Mouse (Mus musculus) macrophage (primary cell): ENCODE measurements around the gene Lmntd1. TPM values are rescaled to one million over a fixed set of nuclear protein-coding genes. Genes with fewer than 3 reads are reported as not detected.

Source experiments
- H3K27ac ChIP-seq: fragments of 350-480 bp; formaldehyde crosslinking; 2 replicates; pipeline ENCODE4 v1.9.0; 2021
- H3K36me3 ChIP-seq: fragments of 350-480 bp; formaldehyde crosslinking; 2 replicates; pipeline ENCODE4 v1.9.0; 2021; ENCODE audit errors: inconsistent target
- H3K4me3 ChIP-seq: fragments of 350-480 bp; formaldehyde crosslinking; 2 replicates; pipeline ENCODE4 v1.9.0; 2021; ENCODE audit errors: inconsistent target
- H3K79me2 ChIP-seq: fragments of 350-480 bp; formaldehyde crosslinking; 2 replicates; pipeline ENCODE4 v1.9.0; 2021; ENCODE audit errors: inconsistent target
- WGBS: methylation state at CpG from one replicate; pipeline ENCODE4 v1.1.7; 2026; ENCODE audit warnings: inconsistent platforms; ENCODE audit not compliant: missing documents; 5-methylcytosine and 5-hydroxymethylcytosine counted together
- polyA plus RNA-seq: library from polyadenylated mRNA; stranded (reverse); fragments of 250-400 nt; gene quantifications from 3 replicates; pipeline ENCODE4 v1.2.4, GENCODE M21; 2018; ENCODE audit warnings: inconsistent platforms

Gene Lmntd1
- polyA plus RNA-seq, 1 experiment from 2014 or later, result not detected

DNA sequence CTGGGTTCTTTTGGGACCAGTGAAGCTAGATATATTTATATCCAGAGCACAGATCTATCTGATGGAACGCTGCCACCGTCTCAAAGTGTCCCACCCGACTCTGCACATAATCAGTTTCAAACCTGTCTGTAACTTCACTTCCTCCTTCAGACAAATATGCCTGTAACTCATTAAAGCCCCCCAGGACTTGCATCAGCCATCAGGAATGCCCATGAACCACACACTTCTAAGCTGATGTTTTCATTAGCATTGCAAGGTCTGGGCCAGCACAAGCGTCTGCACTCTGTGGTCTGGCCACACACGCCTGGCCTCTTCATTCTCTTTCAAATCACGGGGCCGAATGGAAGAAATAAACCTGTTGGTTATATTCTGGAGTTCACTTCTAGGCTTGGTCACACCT lies 250.4 kb downstream of the Lmntd1 start:
- 76% methylated on average over 7 of the region's 7 CpGs for WGBS
- H3K36me3 ChIP-seq, result no peaks in the 10 kb centered on the region
- no peaks in the 10 kb centered on the region for H3K79me2 ChIP-seq
- H3K27ac ChIP-seq, result no peak overlapping the region
- no peak overlapping the region for H3K4me3 ChIP-seq

GRCm38 (mm10) chr6:145361109-145361694 lies 252.9 kb downstream of the Lmntd1 start:
- H3K36me3 ChIP-seq, result no peaks in the 10 kb centered on the region
- H3K27ac ChIP-seq, result no peak overlapping the region
- no peak overlapping the region for H3K4me3 ChIP-seq
- H3K79me2 ChIP-seq, result no peaks in the 10 kb centered on the region
- WGBS, result 87% methylated on average over 12 of the region's 12 CpGs

- no peaks in the 10 kb centered on the region for H3K79me2 ChIP-seq
- no peak overlapping the region for H3K4me3 ChIP-seq
- H3K27ac ChIP-seq, result no peak overlapping the region
- 48% methylated on average over 26 of the region's 26 CpGs for WGBS
- no peaks in the 10 kb centered on the region for H3K36me3 ChIP-seq
Observed at GRCm38 (mm10) chr6:145359470-145360430, 254.4 kb downstream of the Lmntd1 start.

DNA sequence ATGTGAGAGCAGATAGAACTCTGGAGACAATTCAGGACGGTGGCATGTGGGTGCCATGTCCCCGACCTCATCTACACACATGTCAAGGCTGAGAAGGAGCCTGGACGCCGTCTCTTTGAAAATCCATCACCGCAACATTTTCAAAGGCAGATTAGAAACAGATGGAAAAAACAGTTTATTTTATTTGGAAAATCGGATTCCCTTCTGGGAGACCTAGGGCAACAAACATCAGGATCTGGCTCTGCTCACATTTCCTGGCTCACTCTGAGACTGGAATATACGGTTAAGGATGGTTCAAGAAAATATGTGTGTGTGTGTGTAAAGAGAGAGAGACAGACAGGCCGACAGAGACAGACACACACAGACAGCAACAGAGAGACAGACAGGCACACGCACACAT lies 256.1 kb downstream of the Lmntd1 start:
- Histone ChIP-seq H3K79me2 (no peaks in the 10 kb centered on the region), H3K36me3 (no peaks in the 10 kb centered on the region), H3K4me3 (no peak overlapping the region), H3K27ac (no peak overlapping the region)
- 90% methylated on average over 8 of the region's 9 CpGs for WGBS

GRCm38 (mm10) chr6:145353806-145354205 lies 260.3 kb downstream of the Lmntd1 start:
- Histone ChIP-seq H3K27ac (no peak overlapping the region), H3K4me3 (no peak overlapping the region), H3K36me3 (no peaks in the 10 kb centered on the region), H3K79me2 (no peaks in the 10 kb centered on the region)
- WGBS, result 94% methylated on average over 5 of the region's 5 CpGs

GRCm38 (mm10) chr6:145352705-145353104 lies 261.4 kb downstream of the Lmntd1 start:
- no peaks in the 10 kb centered on the region for H3K36me3 ChIP-seq
- no peaks in the 10 kb centered on the region for H3K79me2 ChIP-seq
- no peak overlapping the region for H3K4me3 ChIP-seq
- H3K27ac ChIP-seq, result no peak overlapping the region
- WGBS, result 50% methylated on average over 1 of the region's 1 CpGs

GRCm38 (mm10) chr6:145348196-145348915 lies 265.8 kb downstream of the Lmntd1 start:
- H3K79me2 ChIP-seq, result no peaks in the 10 kb centered on the region
- no peak overlapping the region for H3K4me3 ChIP-seq
- H3K36me3 ChIP-seq, result no peaks in the 10 kb centered on the region
- 50% methylated on average over 9 of the region's 9 CpGs for WGBS
- no peak overlapping the region for H3K27ac ChIP-seq

DNA sequence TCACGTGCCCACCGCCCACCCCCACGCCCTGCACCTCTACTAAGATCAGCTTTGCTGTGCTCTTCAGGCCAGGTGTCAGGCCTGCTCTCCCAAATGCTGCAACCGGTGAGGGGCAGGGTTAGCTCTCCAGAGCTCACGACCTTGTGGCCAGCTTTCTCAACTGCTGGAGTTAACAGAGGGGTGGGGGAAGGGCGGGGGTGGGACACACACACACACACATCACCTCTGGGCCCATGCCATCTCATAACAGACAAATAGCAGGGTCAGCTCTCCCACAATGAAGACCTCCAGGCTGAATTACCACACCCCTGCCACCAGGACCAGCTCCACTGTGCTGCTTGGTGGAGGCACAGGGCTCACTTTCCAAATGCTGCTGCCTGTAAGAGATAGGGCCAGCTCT lies 266.5 kb downstream of the Lmntd1 start:
- H3K36me3 ChIP-seq, result no peaks in the 10 kb centered on the region
- H3K79me2 ChIP-seq, result no peaks in the 10 kb centered on the region
- H3K27ac ChIP-seq, result no peak overlapping the region
- 75% methylated on average over 6 of the region's 6 CpGs for WGBS
- no peak overlapping the region for H3K4me3 ChIP-seq

DNA sequence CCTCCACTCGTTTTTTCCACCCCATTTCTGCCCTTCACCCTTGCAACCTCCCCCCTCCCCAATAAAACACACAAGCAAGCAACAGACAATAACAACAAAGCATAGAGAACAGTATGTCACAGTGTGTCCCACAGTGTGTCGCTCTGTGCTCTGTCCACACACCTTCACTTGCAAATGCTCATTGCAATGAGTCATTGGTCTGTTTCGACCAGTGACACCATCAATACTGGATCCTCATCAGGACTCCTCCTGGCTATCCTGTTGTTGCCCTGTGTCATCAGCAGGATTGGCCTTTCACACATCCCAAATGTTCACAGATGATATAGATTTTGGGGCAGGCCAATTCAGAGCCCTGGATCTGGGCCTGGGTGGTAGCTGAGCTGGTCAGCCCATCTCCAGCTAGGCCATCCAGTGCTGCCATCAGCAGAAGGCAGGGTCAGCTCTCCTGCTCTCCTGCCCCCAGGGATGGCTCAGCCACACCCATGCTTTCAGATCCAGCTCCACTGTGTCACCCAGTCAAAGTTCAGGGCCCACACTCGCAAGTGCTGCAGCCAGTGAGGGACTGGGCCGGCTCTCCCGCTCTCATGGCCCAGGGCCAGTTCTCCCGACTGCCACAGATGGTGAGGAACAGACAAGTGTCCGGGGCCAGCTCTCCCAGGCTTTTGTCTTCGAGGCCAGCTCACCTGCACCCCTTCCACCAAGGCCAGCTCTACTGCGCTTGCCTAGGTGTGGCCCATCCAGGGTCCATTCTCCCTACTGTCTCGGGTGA lies 267.1 kb downstream of the Lmntd1 start:
- Histone ChIP-seq H3K4me3 (no peak overlapping the region), H3K79me2 (no peaks in the 10 kb centered on the region), H3K27ac (no peak overlapping the region), H3K36me3 (no peaks in the 10 kb centered on the region)
- 91% methylated on average over 11 of the region's 11 CpGs for WGBS

- 96% methylated on average over 7 of the region's 8 CpGs for WGBS
- H3K79me2 ChIP-seq, result no peaks in the 10 kb centered on the region
- H3K27ac ChIP-seq, result no peak overlapping the region
- H3K36me3 ChIP-seq, result no peaks in the 10 kb centered on the region
- H3K4me3 ChIP-seq, result no peak overlapping the region
Observed at GRCm38 (mm10) chr6:145346305-145346704, 267.8 kb downstream of the Lmntd1 start.

DNA sequence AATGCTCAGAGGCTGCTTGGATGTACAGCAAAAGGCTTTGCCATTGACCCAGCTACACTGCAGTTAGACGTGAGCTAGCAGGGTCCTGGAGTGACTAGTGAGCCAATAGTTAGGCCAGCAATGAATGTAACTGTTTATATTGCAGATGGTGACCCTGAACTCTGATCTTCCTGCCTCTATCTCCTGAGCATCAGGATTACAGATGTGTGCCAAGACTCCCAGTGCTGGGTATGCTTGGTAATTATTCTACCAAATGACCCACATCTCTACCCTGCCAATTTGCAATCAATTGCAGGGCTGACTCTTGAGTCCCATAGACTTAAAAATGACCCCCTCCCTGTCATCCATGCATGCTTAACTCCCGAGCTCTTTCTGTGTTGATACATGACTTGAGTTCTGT lies 269.4 kb downstream of the Lmntd1 start:
- Histone ChIP-seq H3K36me3 (no peaks in the 10 kb centered on the region), H3K27ac (no peak overlapping the region), H3K4me3 (no peak overlapping the region), H3K79me2 (no peaks in the 10 kb centered on the region)
- 95% methylated on average over 2 of the region's 2 CpGs for WGBS

GRCm38 (mm10) chr6:145343457-145343856 lies 270.7 kb downstream of the Lmntd1 start:
- H3K79me2 ChIP-seq, result no peaks in the 10 kb centered on the region
- H3K36me3 ChIP-seq, result no peaks in the 10 kb centered on the region
- 80% methylated on average over 1 of the region's 1 CpGs for WGBS
- H3K4me3 ChIP-seq, result no peak overlapping the region
- H3K27ac ChIP-seq, result no peak overlapping the region

DNA sequence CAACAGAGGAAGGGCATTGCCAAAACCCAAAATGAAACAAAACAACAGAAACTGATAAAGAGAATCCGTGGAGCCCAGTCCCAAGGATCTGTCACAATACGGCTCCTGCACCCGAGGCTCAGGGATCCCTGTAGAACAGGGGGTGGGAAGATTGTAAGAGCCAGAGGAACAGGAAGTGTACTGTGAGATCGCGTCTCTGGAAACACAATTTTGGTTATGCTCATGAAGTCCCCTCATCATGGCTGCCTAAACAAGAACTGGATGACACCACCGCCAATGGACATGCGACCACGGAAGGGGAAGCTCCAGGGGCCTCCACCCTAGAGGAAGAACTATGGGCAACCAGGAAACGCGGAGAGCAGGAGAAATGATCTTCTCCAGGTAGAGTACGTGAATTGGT lies 271.3 kb downstream of the Lmntd1 start:
- WGBS, result 55% methylated on average over 11 of the region's 11 CpGs
- H3K27ac ChIP-seq, result no peak overlapping the region
- no peaks in the 10 kb centered on the region for H3K36me3 ChIP-seq
- no peak overlapping the region for H3K4me3 ChIP-seq
- H3K79me2 ChIP-seq, result no peaks in the 10 kb centered on the region
